Mouse (Mus musculus): ENCODE data around the gene Tnfsf15. TPM values are rescaled to one million over a fixed set of nuclear protein-coding genes. Genes with fewer than 3 reads are reported as not detected.

The Tnfsf15 gene
- total RNA-seq (2023), result not detected

GRCm38 (mm10) chr4:63744693-63745171, at the start of gene Tnfsf15:
Gene Tnfsf15, minus strand, starts transcription at chr4:63745113.

Other genes starting within 250 kb of the Tnfsf15 start
- gene Whrn, start 249.1 kb downstream of the Tnfsf15 start, total RNA-seq (2023), result 17.9 TPM
- 62.9 TPM for gene Atp6v1g1, start 200.3 kb downstream of the Tnfsf15 start, total RNA-seq (2023)
- gene Tmem268, start 186.3 kb downstream of the Tnfsf15 start, total RNA-seq (2023), result 22.4 TPM
- not detected for gene Gm11213, start 139.9 kb downstream of the Tnfsf15 start, total RNA-seq (2023)
- not detected for gene Tex48, start 122.7 kb downstream of the Tnfsf15 start, total RNA-seq (2023)
- gene Gm11214, start 81.7 kb downstream of the Tnfsf15 start, total RNA-seq (2023), result not detected
- gene Tnfsf8, start 116.2 kb upstream of the Tnfsf15 start, total RNA-seq (2023), result 10.7 TPM

All from CD8-positive naive resting alpha-beta T cell, adult 57 days (primary cell).